Mouse (Mus musculus): Measurements from ENCODE around the gene Kmt2b. TPM values are rescaled to one million over a fixed set of nuclear protein-coding genes. Genes with fewer than 3 reads are reported as not detected.
A peak's percentile ranks its signal among the peaks of the same experiment; 100 is the strongest.

The Kmt2b gene
- polyA plus RNA-seq, 1 experiment from 2014 or later: 12.8 TPM

GRCm38 (mm10) chr7:30619202-30619601, 30.7 kb upstream of the Kmt2b start:
- H3K4me3 ChIP-seq (ENCODE audit: low read depth, low read length): no peak overlapping the region
- H3K27ac ChIP-seq (ENCODE audit: low read depth): no peak overlapping the region
- no peak overlapping the region for H3K9ac ChIP-seq (ENCODE audit: low read length)
- 90% methylated on average over 3 of the region's 3 CpGs for WGBS
- no peak overlapping the region for H3K4me2 ChIP-seq (ENCODE audit: low read length)
- ATAC-seq (replicated peaks; ENCODE audit: low FRiP score, low TSS enrichment, low read depth) (no peak), DNase-seq (ENCODE audit: low spot score) (peak; percentile 65)
- peaks cover 74% of the 10 kb centered on the region for H3K36me3 ChIP-seq (ENCODE audit: control insufficient read depth, insufficient read depth, low read length)
- no peaks in the 10 kb centered on the region for H3K27me3 ChIP-seq (replicated peaks; ENCODE audit: control insufficient read depth, insufficient read depth, low read length)
- no peaks in the 10 kb centered on the region for H3K9me3 ChIP-seq (ENCODE audit: control insufficient read depth, low read length)
- H3K4me1 ChIP-seq (replicated peaks; ENCODE audit: control insufficient read depth, insufficient read depth, low read length): no peaks in the 10 kb centered on the region

- Histone ChIP-seq H3K36me3 (ENCODE audit: control insufficient read depth, insufficient read depth, low read length) (peaks cover 69% of the 10 kb centered on the region), H3K4me3 (ENCODE audit: low read depth, low read length) (no peak overlapping the region), H3K4me1 (replicated peaks; ENCODE audit: control insufficient read depth, insufficient read depth, low read length) (no peaks in the 10 kb centered on the region), H3K27me3 (replicated peaks; ENCODE audit: control insufficient read depth, insufficient read depth, low read length) (no peaks in the 10 kb centered on the region), H3K9ac (ENCODE audit: low read length) (no peak overlapping the region), H3K9me3 (ENCODE audit: control insufficient read depth, low read length) (no peaks in the 10 kb centered on the region), H3K4me2 (ENCODE audit: low read length) (no peak overlapping the region), H3K27ac (ENCODE audit: low read depth) (no peak overlapping the region)
- DNase-seq (ENCODE audit: low spot score) (no peak), ATAC-seq (replicated peaks; ENCODE audit: low FRiP score, low TSS enrichment, low read depth) (no peak)
- 95% methylated on average over 9 of the region's 9 CpGs for WGBS
These were observed 30.1 kb upstream of the Kmt2b start for GRCm38 (mm10) chr7:30618658-30619057.

GRCm38 (mm10) chr7:30615049-30615760, 26.7 kb upstream of the Kmt2b start:
- no peaks in the 10 kb centered on the region for H3K27me3 ChIP-seq (replicated peaks; ENCODE audit: control insufficient read depth, insufficient read depth, low read length)
- no peak overlapping the region for H3K27ac ChIP-seq (ENCODE audit: low read depth)
- H3K4me2 ChIP-seq (ENCODE audit: low read length): no peak overlapping the region
- 58% methylated on average over 5 of the region's 5 CpGs for WGBS
- ATAC-seq (replicated peaks; ENCODE audit: low FRiP score, low TSS enrichment, low read depth) (no peak), DNase-seq (ENCODE audit: low spot score) (no peak)
- no peaks in the 10 kb centered on the region for H3K9me3 ChIP-seq (ENCODE audit: control insufficient read depth, low read length)
- H3K9ac ChIP-seq (ENCODE audit: low read length): no peak overlapping the region
- no peaks in the 10 kb centered on the region for H3K4me1 ChIP-seq (replicated peaks; ENCODE audit: control insufficient read depth, insufficient read depth, low read length)
- no peak overlapping the region for H3K4me3 ChIP-seq (ENCODE audit: low read depth, low read length)
- H3K36me3 ChIP-seq (ENCODE audit: control insufficient read depth, insufficient read depth, low read length): peaks cover 41% of the 10 kb centered on the region

- Histone ChIP-seq H3K9ac (ENCODE audit: low read length) (no peak overlapping the region), H3K4me2 (ENCODE audit: low read length) (no peak overlapping the region), H3K4me1 (replicated peaks; ENCODE audit: control insufficient read depth, insufficient read depth, low read length) (no peaks in the 10 kb centered on the region), H3K36me3 (ENCODE audit: control insufficient read depth, insufficient read depth, low read length) (peaks cover 36% of the 10 kb centered on the region), H3K9me3 (ENCODE audit: control insufficient read depth, low read length) (no peaks in the 10 kb centered on the region), H3K27ac (ENCODE audit: low read depth) (no peak overlapping the region), H3K27me3 (replicated peaks; ENCODE audit: control insufficient read depth, insufficient read depth, low read length) (no peaks in the 10 kb centered on the region), H3K4me3 (ENCODE audit: low read depth, low read length) (no peak overlapping the region)
- 85% methylated on average over 2 of the region's 2 CpGs for WGBS
- no peak for ATAC-seq (replicated peaks; ENCODE audit: low FRiP score, low TSS enrichment, low read depth)
- no peak for DNase-seq (ENCODE audit: low spot score)
These were observed 25.9 kb upstream of the Kmt2b start for GRCm38 (mm10) chr7:30614454-30614853.

GRCm38 (mm10) chr7:30613529-30614112, 25.1 kb upstream of the Kmt2b start:
- Histone ChIP-seq H3K4me3 (ENCODE audit: low read depth, low read length) (no peak overlapping the region), H3K9ac (ENCODE audit: low read length) (no peak overlapping the region), H3K27me3 (replicated peaks; ENCODE audit: control insufficient read depth, insufficient read depth, low read length) (no peaks in the 10 kb centered on the region), H3K9me3 (ENCODE audit: control insufficient read depth, low read length) (no peaks in the 10 kb centered on the region), H3K27ac (ENCODE audit: low read depth) (no peak overlapping the region), H3K4me2 (ENCODE audit: low read length) (peak overlapping the region; percentile 30), H3K36me3 (ENCODE audit: control insufficient read depth, insufficient read depth, low read length) (peaks cover 28% of the 10 kb centered on the region), H3K4me1 (replicated peaks; ENCODE audit: control insufficient read depth, insufficient read depth, low read length) (no peaks in the 10 kb centered on the region)
- peak; percentile 84 for DNase-seq (ENCODE audit: low spot score)
- ATAC-seq (replicated peaks; ENCODE audit: low FRiP score, low TSS enrichment, low read depth): peak; percentile 53
- 23% methylated on average over 14 of the region's 14 CpGs for WGBS

GRCm38 (mm10) chr7:30612654-30613402, 24.3 kb upstream of the Kmt2b start, which contains the start of gene Upk1a:
Gene Upk1a (minus strand): TSS chr7:30612847.
- Histone ChIP-seq H3K9ac (ENCODE audit: low read length) (0 out of 2 replicates have a peak within 1 kb of the TSS, but pooled peaks have one; percentile 7), H3K27ac (ENCODE audit: low read depth) (no peak within 1 kb of the TSS; the same call in 1 of the 2 replicates), H3K36me3 (ENCODE audit: control insufficient read depth, insufficient read depth, low read length) (peaks cover 20% of the 10 kb centered on the region), H3K27me3 (replicated peaks; ENCODE audit: control insufficient read depth, insufficient read depth, low read length) (no peaks in the 10 kb centered on the region), H3K4me2 (ENCODE audit: low read length) (peak within 1 kb of the TSS; percentile 30), H3K4me3 (ENCODE audit: low read depth, low read length) (no peak within 1 kb of the TSS), H3K4me1 (replicated peaks; ENCODE audit: control insufficient read depth, insufficient read depth, low read length) (no peaks in the 10 kb centered on the region), H3K9me3 (ENCODE audit: control insufficient read depth, low read length) (no peaks in the 10 kb centered on the region)
- WGBS: 54% methylated on average over 8 of the region's 8 CpGs
- ATAC-seq (replicated peaks; ENCODE audit: low FRiP score, low TSS enrichment, low read depth) (peak; percentile 51), DNase-seq (ENCODE audit: low spot score) (no peak)

GRCm38 (mm10) chr7:30610043-30610442, 21.5 kb upstream of the Kmt2b start:
- Histone ChIP-seq H3K9ac (ENCODE audit: low read length) (no peak overlapping the region), H3K4me2 (ENCODE audit: low read length) (no peak overlapping the region), H3K27me3 (replicated peaks; ENCODE audit: control insufficient read depth, insufficient read depth, low read length) (no peaks in the 10 kb centered on the region), H3K36me3 (ENCODE audit: control insufficient read depth, insufficient read depth, low read length) (no peaks in the 10 kb centered on the region), H3K4me1 (replicated peaks; ENCODE audit: control insufficient read depth, insufficient read depth, low read length) (no peaks in the 10 kb centered on the region), H3K9me3 (ENCODE audit: control insufficient read depth, low read length) (no peaks in the 10 kb centered on the region), H3K4me3 (ENCODE audit: low read depth, low read length) (no peak overlapping the region), H3K27ac (ENCODE audit: low read depth) (no peak overlapping the region)
- 43% methylated on average over 7 of the region's 7 CpGs for WGBS
- ATAC-seq (replicated peaks; ENCODE audit: low FRiP score, low TSS enrichment, low read depth): no peak; the same call in 1 of the 2 replicates
- DNase-seq (ENCODE audit: low spot score): no peak

- Histone ChIP-seq H3K9ac (ENCODE audit: low read length) (no peak overlapping the region), H3K36me3 (ENCODE audit: control insufficient read depth, insufficient read depth, low read length) (no peaks in the 10 kb centered on the region), H3K4me3 (ENCODE audit: low read depth, low read length) (no peak overlapping the region), H3K27me3 (replicated peaks; ENCODE audit: control insufficient read depth, insufficient read depth, low read length) (no peaks in the 10 kb centered on the region), H3K4me1 (replicated peaks; ENCODE audit: control insufficient read depth, insufficient read depth, low read length) (no peaks in the 10 kb centered on the region), H3K4me2 (ENCODE audit: low read length) (no peak overlapping the region), H3K9me3 (ENCODE audit: control insufficient read depth, low read length) (no peaks in the 10 kb centered on the region), H3K27ac (ENCODE audit: low read depth) (no peak overlapping the region)
- WGBS: 45% methylated on average over 16 of the region's 16 CpGs
- DNase-seq (ENCODE audit: low spot score): no peak
- ATAC-seq (replicated peaks; ENCODE audit: low FRiP score, low TSS enrichment, low read depth): no peak
These were observed 19.9 kb upstream of the Kmt2b start for GRCm38 (mm10) chr7:30608476-30608875.

Data from intestine, embryonic 14.5 days (tissue).